Mouse (Mus musculus) kidney, adult 2 months (tissue): ENCODE data around the gene Ypel3.

Source experiments
- CTCF ChIP-seq: fragments of 200-500 bp; conservative IDR thresholded peaks from 2 replicates; pipeline ENCODE4 v1.5.1; 2011; ENCODE audit warnings: low read depth, mild to moderate bottlenecking, control low read depth, low read length, moderate library complexity, mixed read lengths; ENCODE audit not compliant: insufficient read depth, insufficient read length
- POLR2A ChIP-seq: fragments of 200-500 bp; IDR thresholded peaks from one replicate; pipeline ENCODE4 v1.6.1; 2011; ENCODE audit warnings: low read depth, low read length, control low read depth

GRCm38 (mm10) chr7:126797411-126798126 is 20.8 kb downstream of the Ypel3 start, which contains the start of gene Fam57b:
- TF ChIP-seq CTCF (no peak), POLR2A (no peak)
